Comparison of ENCODE assay signal across 14 mouse cellular contexts in genomic region chr19:38723969-38724368, GRCm38 (mm10).
DNase-seq lines count a peak whose midpoint lies in the region; ATAC-seq lines count a peak whose summit lies in the region.
"Had no signal": no experiment of that assay in that cellular context is flagged by ENCODE, and none has a peak within 500 bp of the region (broad histone marks: within the 10 kb centered on the region; RNA-seq: fewer than 3 reads in every experiment).

No protein-coding gene starts in this region.

- 50% methylated on average over 5 of the region's 5 CpGs for WGBS in embryonic facial prominence, embryonic 14.5 days
- 83% methylated on average over 5 of the region's 5 CpGs for WGBS in embryonic facial prominence, embryonic 10.5 days

- H3K9me3 ChIP-seq in embryonic facial prominence, embryonic 14.5 days (ENCODE audit: control insufficient read depth, low read length): no peaks in the 10 kb centered on the region
- no peaks in the 10 kb centered on the region for H3K9me3 ChIP-seq in embryonic facial prominence, embryonic 10.5 days
- H3K9me3 ChIP-seq: liver, embryonic 12.5 days had no signal

- H3K4me2 ChIP-seq in embryonic facial prominence, embryonic 14.5 days (ENCODE audit: low read depth, low read length): no peak overlapping the region
- H3K4me2 ChIP-seq: liver, embryonic 12.5 days had no signal

- peak; percentile 63 for DNase-seq in embryonic facial prominence, embryonic 14.5 days (ENCODE audit: low spot score)
- DNase-seq in embryonic facial prominence, embryonic 10.5 days (ENCODE audit: low spot score): no peak
- DNase-seq in layer of hippocampus, adult 11-12 months (ENCODE audit: low spot score): peak; percentile 39
- no peak for DNase-seq in layer of hippocampus, postnatal 25 days (ENCODE audit: extremely low spot score in 1 of 2, low spot score in 1 of 2)
- peak; percentile 32 for DNase-seq in 3134 (ENCODE audit: extremely low read depth, insufficient read length, low spot score)
- DNase-seq in brain, embryonic 18.5 days (ENCODE audit: low read depth, low spot score): peak; percentile 6
- no peak for DNase-seq in urinary bladder, postnatal 4 days (ENCODE audit: low spot score in 2 of 2)
- DNase-seq: adrenal gland, adult 8-10 months; heart, postnatal 4 days; lung, postnatal 4 days had no signal

- H3K4me3 ChIP-seq in embryonic facial prominence, embryonic 14.5 days (ENCODE audit: low read depth, low read length): no peak overlapping the region
- H3K4me3 ChIP-seq in embryonic facial prominence, embryonic 10.5 days: no peak overlapping the region
- H3K4me3 ChIP-seq: erythroblast, embryonic 14.5 days; liver, embryonic 12.5 days had no signal

- H3K27ac ChIP-seq in embryonic facial prominence, embryonic 14.5 days (replicated peaks; ENCODE audit: low read depth, low read length): no peak overlapping the region
- no peak overlapping the region for H3K27ac ChIP-seq in embryonic facial prominence, embryonic 10.5 days (replicated peaks)
- H3K27ac ChIP-seq: liver, embryonic 12.5 days had no signal

- no peaks in the 10 kb centered on the region for H3K4me1 ChIP-seq in embryonic facial prominence, embryonic 14.5 days (ENCODE audit: control insufficient read depth, insufficient read depth, low read length)
- H3K4me1 ChIP-seq in embryonic facial prominence, embryonic 10.5 days: no peaks in the 10 kb centered on the region; the same call in 1 of the 2 replicates
- H3K4me1 ChIP-seq: liver, embryonic 12.5 days had no signal

- H3K36me3 ChIP-seq in embryonic facial prominence, embryonic 14.5 days (ENCODE audit: control insufficient read depth, insufficient read depth, low read length): no peaks in the 10 kb centered on the region
- no peaks in the 10 kb centered on the region for H3K36me3 ChIP-seq in embryonic facial prominence, embryonic 10.5 days (replicated peaks)
- H3K36me3 ChIP-seq: liver, embryonic 12.5 days had no signal

- no peaks in the 10 kb centered on the region for H3K27me3 ChIP-seq in embryonic facial prominence, embryonic 14.5 days (replicated peaks; ENCODE audit: control insufficient read depth, insufficient read depth, low read length)
- no peaks in the 10 kb centered on the region for H3K27me3 ChIP-seq in embryonic facial prominence, embryonic 10.5 days (replicated peaks; ENCODE audit: low read depth, poor library complexity, severe bottlenecking)
- H3K27me3 ChIP-seq: liver, embryonic 12.5 days had no signal

- no peak overlapping the region for H3K9ac ChIP-seq in embryonic facial prominence, embryonic 14.5 days (ENCODE audit: low read depth, low read length)
- H3K9ac ChIP-seq: liver, embryonic 12.5 days had no signal

- no peak for ATAC-seq in embryonic facial prominence, embryonic 14.5 days (ENCODE audit: low read depth)
- no peak for ATAC-seq in monocyte, adult 5-6 weeks (replicated peaks; ENCODE audit: insufficient number of reproducible peaks, low FRiP score, low TSS enrichment, poor library complexity, severe bottlenecking)
- ATAC-seq: intestine, postnatal 0 days; liver, embryonic 12.5 days had no signal

Comparison
In these comparisons a context has a peak if more than half of its experiments do, and no peak if none do; other contexts are left out.
1. DNase-seq: peak in embryonic facial prominence, embryonic 14.5 days (single experiment), layer of hippocampus, adult 11-12 months (single experiment), 3134 (single experiment) and brain, embryonic 18.5 days (single experiment); none in embryonic facial prominence, embryonic 10.5 days (single experiment), layer of hippocampus, postnatal 25 days (0 of 2) and urinary bladder, postnatal 4 days (0 of 2).